Mouse (Mus musculus) olfactory bulb, adult 2 months (tissue): ENCODE measurements around the gene Fam172a.

Experiments used
- CTCF ChIP-seq: fragments of 200-500 bp; IDR thresholded peaks from 2 replicates; pipeline ENCODE4 v1.5.1; 2012; ENCODE audit warnings: low read depth, mild to moderate bottlenecking, low read length, moderate library complexity; ENCODE audit not compliant: insufficient read depth
- POLR2A ChIP-seq: fragments of 200-500 bp; IDR thresholded peaks from 2 replicates; pipeline ENCODE4 v1.6.1; 2012; ENCODE audit warnings: mild to moderate bottlenecking, low read depth, low read length, moderate library complexity; ENCODE audit not compliant: insufficient read depth

DNA sequence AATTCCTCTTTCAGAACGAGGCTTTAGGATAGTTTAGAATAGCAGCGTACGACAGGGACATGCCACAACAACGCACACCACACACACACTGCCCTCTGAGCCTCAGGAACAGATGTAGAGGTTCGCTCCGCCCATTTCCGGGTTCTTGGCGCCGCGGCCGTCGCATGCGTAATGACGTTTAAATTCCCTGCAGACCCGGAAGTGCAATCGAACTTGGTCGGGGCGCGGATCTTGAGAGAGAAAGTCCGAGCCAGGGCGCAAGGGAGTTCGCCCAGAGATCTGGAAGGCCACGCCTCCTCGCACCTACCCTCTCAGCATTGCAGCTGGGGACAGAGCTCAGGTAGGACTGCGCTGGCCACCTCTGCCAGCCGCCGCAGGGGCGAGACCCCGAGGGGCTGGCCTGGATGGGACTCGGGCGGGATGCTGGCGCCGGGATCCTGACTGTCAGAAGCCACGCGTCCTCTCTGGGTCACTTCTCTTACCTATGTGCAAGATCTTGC, 6.7 kb downstream of the Fam172a start:
- no peak for TF ChIP-seq CTCF
- TF ChIP-seq POLR2A = peak; percentile 44; the same call in 1 of the 2 replicates
